Mouse (Mus musculus): ENCODE data around the gene Lipt2.

Lipt2 gene

DNA sequence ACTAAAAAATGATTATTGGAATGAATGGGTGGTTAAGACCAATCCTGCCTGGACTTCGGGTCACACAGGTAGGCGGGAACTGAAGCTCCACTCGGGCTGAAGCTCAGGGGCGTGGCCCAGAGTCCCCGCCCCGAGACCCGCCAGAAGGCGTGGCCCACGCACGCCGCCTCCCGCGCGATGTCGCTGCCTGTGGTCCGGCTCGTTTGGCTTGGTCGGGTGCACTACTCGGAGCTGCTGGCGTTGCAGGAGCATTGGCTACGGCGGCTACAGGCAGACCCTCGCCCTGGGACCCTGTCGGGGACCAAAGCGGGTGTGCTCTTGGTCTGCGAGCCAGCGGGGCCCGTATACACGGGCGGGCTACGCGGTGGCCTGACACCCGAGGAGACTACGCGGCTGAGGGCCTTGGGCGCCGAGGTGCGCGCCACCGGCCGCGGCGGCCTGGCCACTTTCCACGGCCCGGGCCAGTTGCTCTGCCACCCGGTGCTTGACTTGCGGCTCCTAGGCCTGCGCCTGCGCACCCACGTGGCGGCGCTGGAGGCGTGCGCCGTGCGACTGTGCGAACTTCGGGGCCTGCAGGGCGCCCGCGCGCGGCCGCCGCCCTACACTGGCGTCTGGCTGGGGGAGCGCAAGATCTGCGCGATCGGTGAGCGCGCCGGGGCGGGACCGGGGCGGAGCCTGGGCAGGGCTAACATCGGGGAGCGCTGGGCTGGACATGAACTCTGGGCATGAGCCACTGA lies at the start of gene Lipt2:
Gene Lipt2 (plus strand): TSS at position 173 of the 737 bp plus-strand sequence.
- ChIA-PET CTCF (interaction anchor here (0.5 to 1.9 kb wide), 12 partner anchors 12 to 897 kb away, joined by 3 to 8 read pairs (median 4); no protein-coding TSS in a partner anchor), POLR2A (interaction anchor here (0.5 to 3.4 kb wide), 68 partner anchors 9 to 949 kb away, joined by 3 to 32 read pairs (median 4); partner anchors contain the start of genes Pgm2l1 (in 3 of the 4), Pold3 (in 3 of the 4), C2cd3 (in 2 of the 4) and Ppme1 (in 2 of the 4))

DNA sequence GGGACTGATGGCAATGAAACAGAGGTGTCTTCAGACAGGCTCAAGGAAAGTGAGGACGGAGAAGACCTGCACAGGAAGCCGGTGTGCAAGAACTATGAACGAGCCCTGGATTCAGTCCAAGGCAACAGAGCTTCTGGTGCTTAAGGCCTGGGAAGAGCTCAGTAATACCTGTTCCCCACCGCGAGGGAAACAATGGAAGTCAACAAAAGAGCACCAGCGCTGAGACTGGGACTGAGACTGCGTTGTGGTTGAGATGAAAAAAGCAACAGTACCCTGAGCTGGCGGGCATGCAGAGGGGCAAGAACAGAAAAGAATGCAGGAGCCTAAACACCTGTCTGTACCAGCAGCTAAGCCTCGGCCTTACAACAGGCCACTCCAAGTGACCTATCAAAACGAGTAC lies 47.6 kb upstream of the Lipt2 start:
- ChIA-PET CTCF (interaction anchor here in 1 of 4 experiments (1.0 kb wide), 1 partner anchor 9 kb away, joined by 3 read pairs; no protein-coding TSS in a partner anchor), POLR2A (interaction anchor here (0.7 to 2.2 kb wide), 9 partner anchors 10 to 47 kb away, joined by 3 to 11 read pairs (median 4); partner anchors contain the start of genes Pold3 (in 4 of the 4) and Lipt2 (in 1 of the 4))

DNA sequence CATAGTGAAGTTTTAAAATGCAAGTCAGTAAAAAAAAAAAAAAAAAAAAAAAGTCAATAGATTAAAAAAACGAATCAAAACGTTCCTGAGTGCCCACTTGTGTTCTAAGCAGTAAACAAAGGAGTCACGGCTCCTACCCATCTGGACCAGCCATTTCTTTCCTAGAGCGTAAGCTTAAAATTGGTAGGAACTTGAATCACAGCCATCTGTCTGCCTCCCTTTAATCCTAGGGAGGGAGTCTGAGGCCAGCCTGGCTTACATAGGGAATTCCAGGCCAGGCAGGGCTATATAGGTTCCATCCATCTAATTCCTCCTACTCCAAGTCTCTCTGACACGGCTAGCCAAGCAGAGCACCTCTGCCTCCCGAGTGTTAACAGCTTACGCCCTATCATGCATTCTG lies 45.3 kb upstream of the Lipt2 start:
- CTCF ChIA-PET: no interaction called here
- POLR2A ChIA-PET: interaction anchor here in 1 of 4 experiments (0.7 kb wide), 1 partner anchor 30 kb away, joined by 14 read pairs; no protein-coding TSS in a partner anchor

DNA sequence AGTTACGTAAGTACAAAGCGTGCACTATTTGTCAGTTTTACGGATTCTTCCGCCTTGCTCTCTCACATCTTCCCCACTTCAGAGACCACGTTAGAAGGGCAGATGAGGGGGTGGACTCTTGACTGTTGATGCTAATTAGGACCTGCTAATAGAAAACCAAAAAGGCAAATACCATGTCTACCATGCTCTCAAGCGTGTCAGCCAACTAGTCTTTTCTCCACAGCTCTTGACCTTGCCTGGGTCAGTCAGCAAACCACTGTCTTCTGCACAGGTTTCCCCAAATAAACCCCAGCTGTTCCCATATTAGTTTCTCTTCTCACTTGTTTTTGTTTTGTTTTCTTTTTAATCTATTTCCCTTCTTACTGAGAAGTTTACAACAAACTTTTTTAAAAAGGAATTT lies 44.8 kb upstream of the Lipt2 start:
- POLR2A ChIA-PET: interaction anchor here in 2 of 4 experiments (0.7 to 1.0 kb wide), 2 partner anchors 10 to 30 kb away, joined by 4 to 14 read pairs; no protein-coding TSS in a partner anchor
- CTCF ChIA-PET: no interaction called here

DNA sequence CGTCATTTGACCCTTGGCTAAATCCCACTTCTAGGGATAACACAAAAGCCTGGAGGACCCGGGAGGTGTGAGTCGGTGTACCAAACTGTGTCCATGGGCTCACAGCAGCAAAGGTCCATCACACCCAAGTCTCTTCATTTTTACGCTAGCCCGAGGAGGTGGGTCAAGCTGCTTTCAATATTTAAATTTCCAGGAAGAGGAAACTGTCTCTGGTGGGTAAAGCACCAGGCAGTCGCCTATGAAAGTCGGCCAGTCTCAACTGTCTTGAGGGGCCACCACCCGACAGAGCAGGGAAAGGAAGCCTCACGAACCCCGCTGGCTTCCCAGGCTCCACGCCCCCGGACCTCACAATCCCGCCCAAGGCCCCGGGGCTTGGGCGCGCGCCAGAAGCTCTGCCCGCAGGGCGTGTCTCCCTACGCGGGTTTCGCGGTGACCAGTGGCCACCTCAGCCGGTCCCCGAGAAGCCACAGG lies 38.3 kb upstream of the Lipt2 start:
- ChIA-PET CTCF (interaction anchor here in 3 of 4 experiments (0.5 to 1.4 kb wide), 10 partner anchors 9 to 574 kb away, joined by 3 to 9 read pairs (median 3); partner anchors contain the start of gene Chrdl2 (in 1 of the 3)), POLR2A (interaction anchor here (0.6 to 3.9 kb wide), 45 partner anchors 8 to 640 kb away, joined by 3 to 28 read pairs (median 4); partner anchors contain the start of genes Lipt2 (in 3 of the 4), Rnf169 (in 3 of the 4), C2cd3 (in 1 of the 4) and Chrdl2 (in 1 of the 4))

DNA sequence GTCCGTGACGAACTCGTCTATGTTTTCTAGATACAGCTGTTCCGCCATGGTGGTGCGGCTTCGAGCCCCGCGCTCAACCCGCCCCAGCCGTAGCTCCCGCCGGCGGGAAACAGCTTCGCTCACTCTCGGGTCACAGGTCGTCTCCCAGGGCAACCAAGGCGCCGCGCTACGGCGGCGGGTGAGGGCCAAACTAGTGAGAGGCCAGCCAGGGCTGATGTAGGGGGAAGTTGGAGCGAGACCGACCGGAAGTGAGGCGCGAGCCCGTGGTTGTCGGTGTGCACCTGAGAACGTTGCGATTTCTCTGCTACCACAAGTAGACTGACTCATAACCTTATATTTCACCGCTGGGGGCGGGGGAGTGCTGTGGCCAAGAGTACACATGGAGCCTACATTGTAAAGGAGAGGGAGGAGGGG lies 37.7 kb upstream of the Lipt2 start, which contains the start of gene Pold3:
Gene Pold3 (minus strand): TSS at position 190 of the 414 bp plus-strand sequence.
- ChIA-PET CTCF (interaction anchor here in 3 of 4 experiments (0.6 to 1.4 kb wide), 8 partner anchors 10 to 574 kb away, joined by 3 to 9 read pairs (median 4); partner anchors contain the start of gene Chrdl2 (in 1 of the 3)), POLR2A (interaction anchor here (0.6 to 3.9 kb wide), 48 partner anchors 9 to 980 kb away, joined by 3 to 28 read pairs (median 4); partner anchors contain the start of genes Lipt2 (in 3 of the 4), Rnf169 (in 3 of the 4), C2cd3 (in 1 of the 4) and Chrdl2 (in 1 of the 4))

DNA sequence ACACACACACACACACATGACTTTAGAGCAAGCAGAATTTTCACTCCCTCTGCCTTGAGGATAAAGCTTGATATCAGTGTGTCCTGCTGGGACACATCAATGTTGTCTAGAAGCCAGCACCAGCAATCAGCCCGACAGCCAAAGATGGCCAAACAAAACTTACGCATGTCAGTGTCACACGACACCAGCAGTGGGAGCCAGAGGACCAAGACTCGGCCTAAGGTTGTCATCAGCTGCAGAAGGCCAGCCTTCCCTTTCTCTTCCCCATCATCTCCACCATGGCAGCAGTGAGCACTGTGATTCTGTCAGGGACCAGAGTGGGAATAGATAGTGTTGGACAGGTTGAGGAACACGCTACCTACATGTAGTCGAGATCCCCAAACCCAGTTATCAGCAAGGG lies 35.6 kb upstream of the Lipt2 start:
- ChIA-PET POLR2A (interaction anchor here in 3 of 4 experiments (0.7 to 3.9 kb wide), 6 partner anchors 12 to 714 kb away, joined by 3 to 21 read pairs (median 6); partner anchors contain the start of genes Lipt2 (in 1 of the 3) and Rnf169 (in 1 of the 3)), CTCF (interaction anchor here (0.5 to 1.4 kb wide), 14 partner anchors 15 to 187 kb away, joined by 3 to 9 read pairs (median 4); partner anchors contain the start of genes Chrdl2 (in 1 of the 4) and Lipt2 (in 1 of the 4))

DNA sequence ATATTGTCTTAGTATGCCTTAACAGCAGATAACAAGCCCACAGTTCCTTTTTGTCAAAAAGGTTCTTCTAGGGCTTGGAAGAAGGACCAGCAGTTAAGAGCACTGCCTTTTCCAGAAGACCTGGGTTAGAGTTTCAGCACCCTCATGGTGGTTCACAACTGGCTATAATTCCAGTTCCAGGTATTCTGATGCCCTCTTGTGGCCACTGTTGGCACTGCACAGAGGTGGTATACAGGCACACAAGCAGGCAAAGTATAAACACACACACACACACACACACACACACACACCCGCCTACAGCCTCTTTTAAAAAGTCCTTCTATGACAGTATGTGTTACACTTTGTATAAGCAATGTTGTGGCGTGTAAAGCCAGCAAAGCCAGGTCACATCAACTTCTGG lies 34.9 kb upstream of the Lipt2 start:
- ChIA-PET CTCF (interaction anchor here in 3 of 4 experiments (0.8 to 1.4 kb wide), 6 partner anchors 16 to 118 kb away, joined by 3 to 9 read pairs (median 4); partner anchors contain the start of genes Chrdl2 (in 1 of the 3) and Lipt2 (in 1 of the 3)), POLR2A (interaction anchor here in 2 of 4 experiments (1.2 to 3.9 kb wide), 3 partner anchors 12 to 144 kb away, joined by 3 to 21 read pairs (median 3); partner anchors contain the start of gene Rnf169 (in 1 of the 2))

DNA sequence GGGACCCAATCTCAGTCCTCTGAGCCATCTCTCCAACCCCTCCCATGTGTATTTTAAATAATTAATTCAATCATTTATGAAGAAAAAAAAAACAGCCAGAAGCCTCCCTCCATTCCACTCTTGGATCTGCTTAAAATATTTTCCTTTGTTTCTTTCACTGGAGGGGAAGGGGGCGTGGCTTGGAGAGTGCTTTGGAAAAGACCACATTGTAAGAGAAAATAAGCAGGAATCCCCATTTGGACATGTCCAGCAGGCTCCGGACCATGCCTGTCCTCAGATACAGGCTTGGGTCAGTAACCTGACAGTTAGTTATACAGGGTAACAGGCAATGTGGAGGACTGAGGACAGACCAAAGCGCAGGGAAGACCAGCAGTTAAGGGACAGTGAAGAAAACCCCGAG lies 33.9 kb upstream of the Lipt2 start:
- POLR2A ChIA-PET: interaction anchor here in 1 of 4 experiments (1.2 kb wide), 1 partner anchor 23 kb away, joined by 3 read pairs; no protein-coding TSS in a partner anchor
- CTCF ChIA-PET: interaction anchor here in 1 of 4 experiments (0.6 kb wide), 1 partner anchor 10 kb away, joined by 3 read pairs; no protein-coding TSS in a partner anchor

DNA sequence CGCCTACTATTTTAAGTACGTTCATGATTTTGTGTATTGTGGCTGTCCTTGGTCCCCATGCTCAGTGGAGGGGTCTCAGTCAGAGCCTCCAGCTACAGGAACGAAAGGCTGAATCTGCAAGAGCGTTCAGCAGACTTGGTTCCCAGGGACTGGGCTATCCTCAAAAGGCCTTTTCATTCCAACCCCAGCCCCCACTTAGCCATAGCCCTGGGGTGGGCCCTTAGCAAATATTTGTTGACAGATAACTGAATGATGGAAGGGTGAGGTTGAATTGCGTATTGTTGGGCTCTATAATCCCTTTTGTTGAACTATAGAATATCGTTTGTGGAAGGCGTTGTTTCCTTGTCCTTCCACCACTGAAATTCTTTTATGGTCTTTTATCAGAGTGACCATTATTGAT lies 32.6 kb upstream of the Lipt2 start:
- POLR2A ChIA-PET: interaction anchor here in 2 of 4 experiments (0.6 to 1.3 kb wide), 3 partner anchors 32 to 578 kb away, joined by 3 to 4 read pairs (median 3); partner anchors contain the start of gene Lipt2 (in 1 of the 2)
- CTCF ChIA-PET: interaction anchor here in 2 of 4 experiments (0.7 to 1.0 kb wide), 2 partner anchors 61 to 136 kb away, joined by 4 to 6 read pairs; no protein-coding TSS in a partner anchor

DNA sequence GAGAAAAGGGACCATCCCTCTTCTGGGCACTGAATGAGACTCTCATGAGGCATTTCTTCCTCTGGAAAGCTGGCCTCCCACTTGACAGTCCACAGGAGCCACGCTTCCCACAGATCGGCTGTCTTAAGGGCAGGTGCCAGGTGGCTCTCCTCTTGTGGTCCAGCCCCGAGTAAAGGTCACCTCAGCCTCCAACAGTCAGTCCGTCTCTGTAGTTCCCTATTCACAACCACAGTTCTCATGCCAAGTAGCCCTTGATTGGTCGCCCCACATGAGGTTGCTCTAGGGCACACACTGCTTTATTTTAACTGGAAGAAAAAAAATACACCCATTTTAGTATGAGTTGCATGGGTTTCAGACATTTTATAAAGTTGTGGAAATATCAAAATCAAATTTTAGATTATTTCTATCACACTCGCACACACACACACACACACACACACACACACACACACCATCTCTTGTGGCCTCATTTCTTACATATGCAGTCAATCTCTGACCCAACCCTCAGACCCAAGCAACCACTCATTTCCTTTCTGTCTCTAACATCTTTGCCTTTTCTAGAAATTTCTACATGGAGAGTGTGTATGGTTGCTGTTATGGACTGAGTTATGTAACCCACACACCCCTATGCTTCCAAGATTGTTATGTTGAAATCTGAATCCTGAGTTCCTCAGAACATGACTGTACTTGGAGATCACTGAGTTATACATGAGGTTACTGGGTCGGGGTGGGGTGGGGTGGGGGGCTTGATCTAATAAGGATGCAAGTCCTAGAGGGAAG lies 30.6 kb upstream of the Lipt2 start:
- CTCF ChIA-PET: interaction anchor here in 2 of 4 experiments (0.6 to 0.7 kb wide), 2 partner anchors 102 to 907 kb away, joined by 3 read pairs; no protein-coding TSS in a partner anchor
- POLR2A ChIA-PET: interaction anchor here in 1 of 4 experiments (0.7 kb wide), 1 partner anchor 178 kb away, joined by 4 read pairs; no protein-coding TSS in a partner anchor

DNA sequence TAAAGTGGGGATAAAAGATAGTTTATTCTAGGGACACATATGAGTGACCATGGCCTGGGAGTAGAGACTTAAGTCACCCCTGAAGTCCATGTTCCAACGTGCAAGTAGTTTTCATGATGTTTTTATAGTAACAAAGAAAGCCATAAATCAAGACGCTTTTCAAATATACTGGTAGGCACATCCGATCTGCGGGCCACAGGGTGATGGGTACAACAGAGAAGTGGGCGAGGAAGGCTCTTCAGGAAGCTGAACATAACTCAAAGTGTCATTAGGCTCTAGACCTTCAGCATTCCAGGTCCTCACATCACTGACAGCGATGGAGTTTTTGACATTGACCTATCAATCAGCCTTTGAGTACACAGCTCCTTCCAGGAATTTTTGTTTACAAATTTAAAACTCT lies 28.5 kb upstream of the Lipt2 start:
- CTCF ChIA-PET: interaction anchor here in 2 of 4 experiments (0.6 kb wide), 2 partner anchors 751 to 1105 kb away, joined by 3 to 6 read pairs; no protein-coding TSS in a partner anchor
- POLR2A ChIA-PET: interaction anchor here in 3 of 4 experiments (0.6 to 4.5 kb wide), 7 partner anchors 9 to 1043 kb away, joined by 3 to 18 read pairs (median 4); partner anchors contain the start of genes Pold3 (in 3 of the 3) and Lipt2 (in 2 of the 3)

DNA sequence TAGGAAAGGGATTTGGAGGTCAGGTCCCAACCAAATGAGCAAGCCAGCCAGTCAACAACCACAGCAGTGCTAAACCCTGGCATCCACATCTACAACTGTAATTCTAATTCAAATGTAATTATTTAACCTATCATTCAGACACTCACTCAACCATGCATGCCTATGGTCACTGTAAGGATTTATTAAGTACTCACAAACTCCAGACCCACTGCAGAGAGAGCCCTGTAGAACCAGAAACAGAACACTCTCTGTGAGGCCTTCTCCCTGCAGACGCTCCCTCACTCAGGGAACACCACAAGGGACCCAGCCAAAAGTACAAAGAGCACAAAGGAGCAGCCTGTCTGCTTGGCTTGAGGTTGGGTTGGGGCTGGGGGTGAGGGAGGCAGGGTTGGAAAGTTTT lies 26.7 kb upstream of the Lipt2 start:
- POLR2A ChIA-PET: interaction anchor here in 1 of 4 experiments (2.5 to 4.5 kb wide), 2 partner anchors 11 to 26 kb away, joined by 9 to 18 read pairs; partner anchors contain the start of genes Lipt2 and Pold3
- CTCF ChIA-PET: interaction anchor here in 1 of 4 experiments (1.2 kb wide), 1 partner anchor 90 kb away, joined by 3 read pairs; no protein-coding TSS in a partner anchor

DNA sequence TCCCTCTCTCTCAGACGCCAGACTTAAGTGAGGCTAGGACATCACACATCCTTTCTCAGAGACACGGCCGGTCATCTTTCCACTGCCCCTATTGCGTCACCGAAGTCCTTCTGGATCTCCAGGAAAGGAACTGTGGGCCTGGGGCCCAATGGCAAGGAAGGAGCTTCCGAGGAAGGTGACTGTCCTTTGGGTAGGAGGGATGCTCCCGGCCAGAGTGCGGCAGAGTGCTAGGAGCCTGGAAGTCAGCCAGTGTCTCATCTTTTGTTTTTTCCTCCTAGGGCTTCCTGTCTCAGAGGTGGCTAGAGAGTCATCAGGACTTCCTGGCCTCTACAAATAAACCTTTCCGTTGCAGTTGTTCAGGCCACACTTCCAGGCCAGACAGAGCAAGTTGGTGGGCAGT lies 22.0 kb upstream of the Lipt2 start:
- CTCF ChIA-PET: no interaction called here

DNA sequence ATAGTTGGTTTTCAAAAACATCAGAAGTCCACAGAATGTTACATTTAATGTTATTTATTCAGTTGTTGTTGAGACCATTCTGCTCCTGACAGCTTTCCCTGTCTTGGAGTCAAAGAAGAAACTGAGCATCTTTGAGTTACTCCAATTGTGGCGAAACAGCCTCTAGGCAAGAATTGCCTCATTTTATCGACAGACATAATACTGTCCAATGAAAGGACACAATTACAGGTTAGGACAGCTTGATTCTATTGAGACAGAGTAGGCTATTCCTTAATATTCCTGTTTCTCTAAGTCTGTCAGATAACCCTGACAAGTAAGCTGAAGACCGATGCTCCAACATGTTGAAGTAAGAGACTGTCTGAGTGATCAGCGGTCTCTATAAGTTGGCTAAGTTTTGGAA lies 21.0 kb upstream of the Lipt2 start:
- POLR2A ChIA-PET: interaction anchor here in 2 of 4 experiments (0.6 to 4.7 kb wide), 7 partner anchors 9 to 28 kb away, joined by 3 to 32 read pairs (median 5); partner anchors contain the start of genes Lipt2 (in 2 of the 2) and Pold3 (in 1 of the 2)
- CTCF ChIA-PET: no interaction called here

More for the DNA sequence above, 22.0 kb upstream of the Lipt2 start:
- POLR2A ChIA-PET: interaction anchor here in 3 of 4 experiments (0.5 to 4.7 kb wide), 8 partner anchors 15 to 286 kb away, joined by 3 to 32 read pairs (median 3); partner anchors contain the start of genes Lipt2 (in 3 of the 3) and Pold3 (in 2 of the 3)

DNA sequence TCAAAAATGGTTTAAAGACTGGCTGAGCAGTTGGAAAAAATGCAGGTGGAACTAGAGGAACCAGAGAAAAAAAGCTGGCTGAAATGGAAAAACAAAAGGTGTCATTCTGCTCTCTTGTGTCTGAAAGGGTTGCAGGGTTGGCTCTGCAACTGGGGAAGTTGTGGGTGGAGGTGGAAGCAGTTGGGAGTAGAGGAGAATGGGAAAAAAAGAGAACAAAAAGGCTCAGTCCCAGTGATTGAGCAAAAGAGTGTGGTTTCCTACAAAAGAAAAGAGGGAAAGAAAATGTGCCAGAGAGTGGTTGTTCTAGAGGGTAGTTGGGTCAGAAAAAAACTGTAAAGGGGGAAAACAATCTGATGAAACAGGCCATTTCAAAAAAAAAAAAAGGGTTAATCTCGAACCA lies 18.5 kb upstream of the Lipt2 start:
- POLR2A ChIA-PET: interaction anchor here in 2 of 4 experiments (1.1 to 1.2 kb wide), 2 partner anchors 18 to 31 kb away, joined by 3 read pairs; partner anchors contain the start of gene Lipt2 (in 1 of the 2)
- CTCF ChIA-PET: no interaction called here

DNA sequence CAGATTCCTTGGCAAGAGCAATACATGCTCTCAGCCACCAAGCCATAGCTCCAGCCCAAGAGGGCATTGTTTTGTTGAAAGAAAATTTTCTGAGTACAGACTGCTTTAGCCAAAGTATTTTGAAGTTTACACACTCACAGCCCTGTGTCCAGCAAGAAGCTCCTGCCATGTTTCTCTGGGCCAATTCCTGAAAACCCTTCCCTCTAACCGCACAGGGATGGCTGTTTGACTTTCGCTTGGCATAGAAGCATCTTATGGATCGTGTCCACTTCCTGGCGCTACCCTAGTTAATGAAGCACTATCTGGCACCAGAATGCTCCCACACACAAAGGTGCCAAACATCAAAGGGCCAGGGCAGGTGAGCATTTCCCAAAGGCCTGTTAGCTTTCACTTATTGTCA lies 10.5 kb upstream of the Lipt2 start:
- POLR2A ChIA-PET: interaction anchor here in 3 of 4 experiments (0.5 to 3.9 kb wide), 6 partner anchors 10 to 1162 kb away, joined by 3 to 27 read pairs (median 6); partner anchors contain the start of gene Lipt2 (in 3 of the 3)
- CTCF ChIA-PET: no interaction called here

All from embryonic stem cell, embryonic (primary cell).